Mouse (Mus musculus): ENCODE measurements around the gene Ttc6. TPM values are rescaled to one million over a fixed set of nuclear protein-coding genes. Genes with fewer than 3 reads are reported as not detected.
A peak's percentile ranks its signal among the peaks of the same experiment; 100 is the strongest.

The Ttc6 gene
- polyA plus RNA-seq, 1 experiment: 1.3 TPM

GRCm38 (mm10) chr12:57536056-57536908 is 27.6 kb upstream of the Ttc6 start:
- Histone ChIP-seq H3K27ac (ENCODE audit: insufficient read depth, low read depth, low read length) (peak overlapping the region; percentile 32; the same call in 1 of the 2 replicates), H3K36me3 (ENCODE audit: control insufficient read depth, insufficient read depth, low read length) (no peaks in the 10 kb centered on the region), H3K4me1 (ENCODE audit: control insufficient read depth, insufficient read depth, insufficient read length, low read length) (peaks cover 4% of the 10 kb centered on the region), H3K4me3 (ENCODE audit: low read depth, low read length) (peak overlapping the region; percentile 42), H3K27me3 (ENCODE audit: control insufficient read depth, insufficient read depth, low read length) (peaks cover 19% of the 10 kb centered on the region)
- no peak for TF ChIP-seq POLR2A (IDR thresholded peaks at IDR 0.05; ENCODE audit: low read depth, low read length)
- TF ChIP-seq CTCF (IDR thresholded peaks at IDR 0.05; ENCODE audit: extremely low read depth, insufficient read length, insufficient replicate concordance, low read depth, low read length): no peak
- 4% methylated on average over 25 of the region's 25 CpGs for WGBS

GRCm38 (mm10) chr12:57536909-57537670 is 26.8 kb upstream of the Ttc6 start:
- peaks cover 4% of the 10 kb centered on the region for H3K4me1 ChIP-seq (ENCODE audit: control insufficient read depth, insufficient read depth, insufficient read length, low read length)
- no peak overlapping the region for H3K27ac ChIP-seq (ENCODE audit: insufficient read depth, low read depth, low read length)
- peaks cover 19% of the 10 kb centered on the region for H3K27me3 ChIP-seq (ENCODE audit: control insufficient read depth, insufficient read depth, low read length)
- WGBS: 10% methylated on average over 11 of the region's 11 CpGs
- TF ChIP-seq CTCF (IDR thresholded peaks at IDR 0.05; ENCODE audit: extremely low read depth, insufficient read length, insufficient replicate concordance, low read depth, low read length): no peak
- no peak for TF ChIP-seq POLR2A (IDR thresholded peaks at IDR 0.05; ENCODE audit: low read depth, low read length)
- H3K36me3 ChIP-seq (ENCODE audit: control insufficient read depth, insufficient read depth, low read length): no peaks in the 10 kb centered on the region
- H3K4me3 ChIP-seq (ENCODE audit: low read depth, low read length): peak overlapping the region; percentile 42

GRCm38 (mm10) chr12:57537791-57538587 is 25.9 kb upstream of the Ttc6 start:
- WGBS: 5% methylated on average over 21 of the region's 21 CpGs
- peaks cover 19% of the 10 kb centered on the region for H3K27me3 ChIP-seq (ENCODE audit: control insufficient read depth, insufficient read depth, low read length)
- H3K4me1 ChIP-seq (ENCODE audit: control insufficient read depth, insufficient read depth, insufficient read length, low read length): peaks cover 4% of the 10 kb centered on the region
- peak overlapping the region; percentile 97; the same call in 1 of the 2 replicates for H3K27ac ChIP-seq (ENCODE audit: insufficient read depth, low read depth, low read length)
- no peaks in the 10 kb centered on the region for H3K36me3 ChIP-seq (ENCODE audit: control insufficient read depth, insufficient read depth, low read length)
- TF ChIP-seq POLR2A (IDR thresholded peaks at IDR 0.05; ENCODE audit: low read depth, low read length) (no peak), CTCF (IDR thresholded peaks at IDR 0.05; ENCODE audit: extremely low read depth, insufficient read length, insufficient replicate concordance, low read depth, low read length) (no peak)
- H3K4me3 ChIP-seq (ENCODE audit: low read depth, low read length): peak overlapping the region; percentile 74

- Histone ChIP-seq H3K4me3 (ENCODE audit: low read depth, low read length) (peak overlapping the region; percentile 74), H3K27ac (ENCODE audit: insufficient read depth, low read depth, low read length) (peak overlapping the region; percentile 97), H3K4me1 (ENCODE audit: control insufficient read depth, insufficient read depth, insufficient read length, low read length) (peaks cover 4% of the 10 kb centered on the region), H3K36me3 (ENCODE audit: control insufficient read depth, insufficient read depth, low read length) (no peaks in the 10 kb centered on the region), H3K27me3 (ENCODE audit: control insufficient read depth, insufficient read depth, low read length) (peaks cover 19% of the 10 kb centered on the region)
- 1% methylated on average over 63 of the region's 63 CpGs for WGBS
- TF ChIP-seq CTCF (IDR thresholded peaks at IDR 0.05; ENCODE audit: extremely low read depth, insufficient read length, insufficient replicate concordance, low read depth, low read length) (no peak; the same call in 1 of the 2 replicates), POLR2A (IDR thresholded peaks at IDR 0.05; ENCODE audit: low read depth, low read length) (no peak)
These were observed 25.0 kb upstream of the Ttc6 start for GRCm38 (mm10) chr12:57538588-57539550.

GRCm38 (mm10) chr12:57539551-57539985 is 24.3 kb upstream of the Ttc6 start:
- Histone ChIP-seq H3K4me1 (ENCODE audit: control insufficient read depth, insufficient read depth, insufficient read length, low read length) (peaks cover 4% of the 10 kb centered on the region), H3K4me3 (ENCODE audit: low read depth, low read length) (peak overlapping the region; percentile 74), H3K27ac (ENCODE audit: insufficient read depth, low read depth, low read length) (peak overlapping the region; percentile 97), H3K36me3 (ENCODE audit: control insufficient read depth, insufficient read depth, low read length) (no peaks in the 10 kb centered on the region), H3K27me3 (ENCODE audit: control insufficient read depth, insufficient read depth, low read length) (peaks cover 19% of the 10 kb centered on the region)
- 3% methylated on average over 10 of the region's 10 CpGs for WGBS
- no peak for TF ChIP-seq POLR2A (IDR thresholded peaks at IDR 0.05; ENCODE audit: low read depth, low read length)
- TF ChIP-seq CTCF (IDR thresholded peaks at IDR 0.05; ENCODE audit: extremely low read depth, insufficient read length, insufficient replicate concordance, low read depth, low read length): no peak

GRCm38 (mm10) chr12:57541118-57541517 is 22.8 kb upstream of the Ttc6 start:
- H3K27me3 ChIP-seq (ENCODE audit: control insufficient read depth, insufficient read depth, low read length): peaks cover 23% of the 10 kb centered on the region
- H3K36me3 ChIP-seq (ENCODE audit: control insufficient read depth, insufficient read depth, low read length): no peaks in the 10 kb centered on the region
- TF ChIP-seq CTCF (IDR thresholded peaks at IDR 0.05; ENCODE audit: extremely low read depth, insufficient read length, insufficient replicate concordance, low read depth, low read length): no peak
- H3K4me3 ChIP-seq (ENCODE audit: low read depth, low read length): no peak overlapping the region
- no peak overlapping the region for H3K27ac ChIP-seq (ENCODE audit: insufficient read depth, low read depth, low read length)
- WGBS: 10% methylated on average over 6 of the region's 6 CpGs
- no peaks in the 10 kb centered on the region; the same call in 1 of the 2 replicates for H3K4me1 ChIP-seq (ENCODE audit: control insufficient read depth, insufficient read depth, insufficient read length, low read length)

Data from small intestine, adult 2 months (tissue).